Mouse (Mus musculus) olfactory bulb, adult 2 months (tissue): ENCODE data around the gene Clybl.

Source experiments
- CTCF ChIP-seq: fragments of 200-500 bp; IDR thresholded peaks from 2 replicates; pipeline ENCODE4 v1.5.1; 2012; ENCODE audit warnings: low read depth, mild to moderate bottlenecking, low read length, moderate library complexity; ENCODE audit not compliant: insufficient read depth
- POLR2A ChIP-seq: fragments of 200-500 bp; IDR thresholded peaks from 2 replicates; pipeline ENCODE4 v1.6.1; 2012; ENCODE audit warnings: mild to moderate bottlenecking, low read depth, low read length, moderate library complexity; ENCODE audit not compliant: insufficient read depth

- TF ChIP-seq CTCF = no peak
- TF ChIP-seq POLR2A = no peak
Measured at GRCm38 (mm10) chr14:122363156-122363555, 181.7 kb downstream of the Clybl start.
